Mouse (Mus musculus): ENCODE data around the gene Tifab. TPM values are rescaled to one million over a fixed set of nuclear protein-coding genes. Genes with fewer than 3 reads are reported as not detected.
"Not testable (repeated sequence)": the region's sequence is repeated elsewhere in the genome, so short reads cannot be mapped to it uniquely, and the experiment has no call there.

Gene Tifab
- polyA plus RNA-seq, 1 experiment = 20.8 TPM

- no peaks in the 10 kb centered on the region for H3K27me3 ChIP-seq (ENCODE audit: control insufficient read depth, insufficient read depth, low read length)
- H3K36me3 ChIP-seq (ENCODE audit: control insufficient read depth, insufficient read depth, low read length) = no peaks in the 10 kb centered on the region
- H3K4me1 ChIP-seq (ENCODE audit: control insufficient read depth, insufficient read depth, insufficient read length) = no peaks in the 10 kb centered on the region
- H3K4me3 ChIP-seq (ENCODE audit: extremely low read depth, insufficient read depth, insufficient read length) = no peak overlapping the region
- peak; percentile 82 to 84 for DNase-seq (ENCODE audit: low read depth in 1 of 2, low spot score in 2 of 2)
- no peak overlapping the region for H3K27ac ChIP-seq (ENCODE audit: insufficient read depth, low read length)
- WGBS = 11% methylated on average over 15 of the region's 15 CpGs
- TF ChIP-seq POLR2A (IDR thresholded peaks at IDR 0.05; ENCODE audit: low read depth, low read length) (no peak), CTCF (IDR thresholded peaks at IDR 0.05; ENCODE audit: extremely low read depth, insufficient read depth, insufficient read length, insufficient replicate concordance) (peak; percentile 100)
These were observed 19.0 kb upstream of the Tifab start for GRCm38 (mm10) chr13:56197473-56198266.

DNA sequence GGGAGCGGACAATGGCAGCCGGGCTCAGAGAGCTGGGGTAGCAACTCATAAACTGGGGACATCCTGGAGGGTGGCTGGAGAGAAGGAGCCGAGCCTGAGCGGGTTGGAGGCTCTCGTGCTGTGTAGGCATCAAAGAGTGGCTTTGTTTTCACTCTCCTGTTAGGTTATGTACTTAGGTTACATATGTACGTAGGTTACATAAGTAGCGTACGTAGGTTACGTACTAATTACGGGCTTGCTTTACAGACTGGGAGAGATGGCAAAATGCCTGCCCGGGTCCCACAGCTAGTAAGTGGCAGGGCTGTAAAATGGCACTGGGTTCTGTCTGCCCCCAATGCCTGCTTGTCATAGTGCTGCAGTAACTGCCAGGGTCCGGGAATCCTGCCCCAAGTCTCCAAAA is 18.3 kb upstream of the Tifab start:
- TF ChIP-seq POLR2A (IDR thresholded peaks at IDR 0.05; ENCODE audit: low read depth, low read length) (no peak), CTCF (IDR thresholded peaks at IDR 0.05; ENCODE audit: extremely low read depth, insufficient read depth, insufficient read length, insufficient replicate concordance) (no peak)
- DNase-seq (ENCODE audit: low read depth in 1 of 2, low spot score in 2 of 2) = no peak
- no peak overlapping the region for H3K4me3 ChIP-seq (ENCODE audit: extremely low read depth, insufficient read depth, insufficient read length)

GRCm38 (mm10) chr13:56195824-56196223 is 17.1 kb upstream of the Tifab start:
- H3K27ac ChIP-seq (ENCODE audit: insufficient read depth, low read length); DNase-seq (ENCODE audit: low read depth in 1 of 2, low spot score in 2 of 2); H3K27me3 ChIP-seq (ENCODE audit: control insufficient read depth, insufficient read depth, low read length); H3K36me3 ChIP-seq (ENCODE audit: control insufficient read depth, insufficient read depth, low read length); H3K4me1 ChIP-seq (ENCODE audit: control insufficient read depth, insufficient read depth, insufficient read length); H3K4me3 ChIP-seq (ENCODE audit: extremely low read depth, insufficient read depth, insufficient read length): not testable (repeated sequence)
- WGBS = 69% methylated on average over 11 of the region's 11 CpGs

More for the DNA sequence above, 18.3 kb upstream of the Tifab start:
- Histone ChIP-seq H3K4me1 (ENCODE audit: control insufficient read depth, insufficient read depth, insufficient read length) (no peaks in the 10 kb centered on the region), H3K27me3 (ENCODE audit: control insufficient read depth, insufficient read depth, low read length) (no peaks in the 10 kb centered on the region), H3K27ac (ENCODE audit: insufficient read depth, low read length) (no peak overlapping the region), H3K36me3 (ENCODE audit: control insufficient read depth, insufficient read depth, low read length) (no peaks in the 10 kb centered on the region)
- WGBS = 90% methylated on average over 12 of the region's 12 CpGs

GRCm38 (mm10) chr13:56194181-56194580 is 15.5 kb upstream of the Tifab start:
- WGBS = 94% methylated on average over 11 of the region's 11 CpGs
- not testable (repeated sequence) for H3K4me3 ChIP-seq (ENCODE audit: extremely low read depth, insufficient read depth, insufficient read length); H3K4me1 ChIP-seq (ENCODE audit: control insufficient read depth, insufficient read depth, insufficient read length); DNase-seq (ENCODE audit: low read depth in 1 of 2, low spot score in 2 of 2); H3K36me3 ChIP-seq (ENCODE audit: control insufficient read depth, insufficient read depth, low read length); H3K27ac ChIP-seq (ENCODE audit: insufficient read depth, low read length); H3K27me3 ChIP-seq (ENCODE audit: control insufficient read depth, insufficient read depth, low read length)

- peak in 1 of 2 experiments; percentile 67 for DNase-seq (ENCODE audit: low read depth in 1 of 2, low spot score in 2 of 2)
- TF ChIP-seq CTCF (IDR thresholded peaks at IDR 0.05; ENCODE audit: extremely low read depth, insufficient read depth, insufficient read length, insufficient replicate concordance) = peak; percentile 41; the same call in 1 of the 2 replicates
- TF ChIP-seq POLR2A (IDR thresholded peaks at IDR 0.05; ENCODE audit: low read depth, low read length) = no peak
- Histone ChIP-seq H3K36me3 (ENCODE audit: control insufficient read depth, insufficient read depth, low read length) (no peaks in the 10 kb centered on the region), H3K27me3 (ENCODE audit: control insufficient read depth, insufficient read depth, low read length) (no peaks in the 10 kb centered on the region), H3K4me1 (ENCODE audit: control insufficient read depth, insufficient read depth, insufficient read length) (no peaks in the 10 kb centered on the region), H3K27ac (ENCODE audit: insufficient read depth, low read length) (no peak overlapping the region), H3K4me3 (ENCODE audit: extremely low read depth, insufficient read depth, insufficient read length) (no peak overlapping the region)
- 9% methylated on average over 3 of the region's 3 CpGs for WGBS
These were observed 12.5 kb upstream of the Tifab start for GRCm38 (mm10) chr13:56191225-56191624.

- no peak overlapping the region for H3K27ac ChIP-seq (ENCODE audit: insufficient read depth, low read length)
- no peaks in the 10 kb centered on the region for H3K36me3 ChIP-seq (ENCODE audit: control insufficient read depth, insufficient read depth, low read length)
- no peaks in the 10 kb centered on the region for H3K4me1 ChIP-seq (ENCODE audit: control insufficient read depth, insufficient read depth, insufficient read length)
- no peaks in the 10 kb centered on the region for H3K27me3 ChIP-seq (ENCODE audit: control insufficient read depth, insufficient read depth, low read length)
- TF ChIP-seq CTCF (IDR thresholded peaks at IDR 0.05; ENCODE audit: extremely low read depth, insufficient read depth, insufficient read length, insufficient replicate concordance) (no peak), POLR2A (IDR thresholded peaks at IDR 0.05; ENCODE audit: low read depth, low read length) (no peak)
- peak in 1 of 2 experiments; percentile 30 for DNase-seq (ENCODE audit: low read depth in 1 of 2, low spot score in 2 of 2)
- WGBS = 82% methylated on average over 5 of the region's 5 CpGs
- H3K4me3 ChIP-seq (ENCODE audit: extremely low read depth, insufficient read depth, insufficient read length) = no peak overlapping the region
These were observed 11.0 kb upstream of the Tifab start for GRCm38 (mm10) chr13:56189688-56190087.

DNA sequence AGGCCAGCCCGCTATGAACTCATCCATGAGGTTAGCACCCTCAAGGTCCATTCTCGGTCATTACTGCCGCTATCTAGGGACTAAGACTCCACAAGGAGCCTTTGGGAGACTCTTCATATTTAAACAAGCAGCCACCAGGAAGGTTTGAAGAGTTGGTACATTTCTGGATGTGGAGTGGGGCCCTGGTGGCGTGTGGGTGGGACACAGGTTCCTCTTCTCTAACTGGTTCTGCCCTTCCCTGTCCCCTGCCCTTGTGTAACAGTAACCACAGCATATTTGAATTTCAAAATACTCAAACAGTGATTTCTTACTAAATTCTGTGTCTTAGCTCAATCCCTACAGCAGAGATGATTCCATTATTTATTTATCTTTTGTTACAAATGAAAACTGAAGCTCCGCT is 5.0 kb upstream of the Tifab start:
- peak overlapping the region; percentile 63 for H3K27ac ChIP-seq (ENCODE audit: insufficient read depth, low read length)

More for the DNA sequence above, 5.0 kb upstream of the Tifab start:
- no peak overlapping the region for H3K4me3 ChIP-seq (ENCODE audit: extremely low read depth, insufficient read depth, insufficient read length)
- DNase-seq (ENCODE audit: low read depth in 1 of 2, low spot score in 2 of 2) = no peak
- no peaks in the 10 kb centered on the region for H3K36me3 ChIP-seq (ENCODE audit: control insufficient read depth, insufficient read depth, low read length)
- 57% methylated on average over 5 of the region's 5 CpGs for WGBS
- TF ChIP-seq POLR2A (IDR thresholded peaks at IDR 0.05; ENCODE audit: low read depth, low read length) (no peak), CTCF (IDR thresholded peaks at IDR 0.05; ENCODE audit: extremely low read depth, insufficient read depth, insufficient read length, insufficient replicate concordance) (no peak)
- peaks cover 6% of the 10 kb centered on the region; the same call in 1 of the 2 replicates for H3K4me1 ChIP-seq (ENCODE audit: control insufficient read depth, insufficient read depth, insufficient read length)
- no peaks in the 10 kb centered on the region for H3K27me3 ChIP-seq (ENCODE audit: control insufficient read depth, insufficient read depth, low read length)

All from spleen, adult 2 months (tissue).